Mouse (Mus musculus) retina, adult 2 months (tissue): Measurements from ENCODE around the gene Cstf1.

Source experiments
- DNase-seq: peaks from one replicate; pipeline ENCODE4 v3.0.0-alpha.2; 2012; ENCODE audit warnings: low read depth, low spot score

Cstf1 gene

DNA sequence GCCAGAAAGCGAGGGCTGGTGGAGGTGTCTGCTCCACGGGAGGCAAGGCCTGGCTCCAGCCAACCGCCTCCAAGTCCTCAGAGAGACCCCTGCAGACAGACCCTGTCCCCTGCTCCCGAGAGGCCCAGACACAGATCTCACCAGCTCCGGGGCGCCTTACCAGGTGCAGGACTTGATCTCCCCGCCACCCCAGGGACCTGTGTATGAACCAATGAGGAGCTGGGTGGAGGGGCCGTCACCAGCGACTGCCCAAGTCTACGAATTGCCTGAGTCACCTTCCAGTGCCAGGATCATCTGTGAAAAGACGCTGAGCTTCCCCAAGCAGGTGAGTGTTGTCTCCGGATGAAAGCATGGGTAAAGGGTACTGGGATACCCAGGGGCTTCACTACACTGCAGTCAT lies 45.7 kb downstream of the Cstf1 start:
- DNase-seq: no peak

DNA sequence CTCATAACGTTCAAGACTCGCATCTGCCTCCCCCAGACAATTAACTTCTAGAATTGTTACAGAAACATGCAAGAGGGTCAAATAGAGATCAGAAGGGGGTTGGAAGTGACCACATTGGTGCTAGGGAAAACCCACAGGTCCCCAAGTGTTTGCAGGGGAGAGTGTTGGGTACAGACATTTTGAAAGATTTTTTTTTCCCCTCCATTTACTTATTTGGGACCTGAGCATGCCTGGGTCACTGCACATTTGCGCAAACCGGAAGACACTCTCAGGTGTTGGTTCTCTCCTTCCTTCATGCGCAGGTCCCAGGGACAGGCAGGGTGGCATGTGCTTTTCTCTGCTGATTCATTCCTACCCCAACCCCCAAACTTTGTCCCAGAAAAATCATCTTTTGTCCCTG lies 46.4 kb downstream of the Cstf1 start:
- no peak for DNase-seq

DNA sequence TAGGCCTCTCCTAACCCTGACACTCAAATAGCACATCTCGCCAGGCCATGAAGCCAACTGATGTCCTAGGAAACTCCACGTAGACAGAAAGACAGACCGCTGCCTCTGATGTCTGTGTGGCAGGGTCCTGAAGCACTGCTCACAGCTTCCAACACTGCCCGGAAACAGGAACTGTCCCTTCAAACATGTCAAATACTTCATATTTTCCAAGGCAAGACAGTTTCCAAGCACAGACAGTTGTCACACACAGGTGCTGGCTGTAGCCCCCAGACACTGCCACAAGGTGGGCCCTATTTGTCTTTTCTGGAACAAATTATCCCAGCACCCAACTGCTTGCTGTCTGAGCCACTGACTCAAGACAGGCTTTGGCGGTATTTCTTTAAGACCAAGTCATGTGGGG lies 47.7 kb downstream of the Cstf1 start:
- no peak for DNase-seq

DNA sequence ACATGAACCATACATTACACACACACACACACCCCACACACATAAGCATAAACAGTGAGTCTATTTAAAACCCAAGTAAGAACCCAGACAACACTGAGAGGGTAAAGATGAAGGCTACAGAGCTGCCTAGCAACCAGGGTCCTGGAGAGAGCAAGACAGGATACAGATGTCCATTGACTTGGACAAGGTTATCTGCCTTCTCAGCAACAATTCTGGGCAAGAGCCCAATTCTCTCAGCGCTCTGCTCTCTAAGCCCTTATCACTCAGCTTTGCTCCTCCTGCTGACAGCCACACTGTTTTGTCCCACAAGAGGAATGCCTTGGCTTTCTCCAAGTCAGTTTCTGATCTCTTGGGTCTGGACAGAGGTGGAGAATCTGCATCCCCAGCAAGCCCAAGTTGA lies 60.1 kb downstream of the Cstf1 start:
- DNase-seq: no peak
